Mouse (Mus musculus) spleen, adult 2 months (tissue): ENCODE results near the gene Gmds.

Experiments used
- CTCF ChIP-seq: fragments of 200-500 bp; IDR thresholded peaks from 2 replicates; pipeline ENCODE4 v1.5.1; 2011; ENCODE audit warnings: mild to moderate bottlenecking, inconsistent platforms; ENCODE audit not compliant: insufficient read depth, insufficient read length, insufficient replicate concordance; ENCODE audit errors: extremely low read depth
- POLR2A ChIP-seq: fragments of 200-500 bp; IDR thresholded peaks from 2 replicates; pipeline ENCODE4 v1.6.1; 2011; ENCODE audit warnings: low read depth, low read length, inconsistent platforms

DNA sequence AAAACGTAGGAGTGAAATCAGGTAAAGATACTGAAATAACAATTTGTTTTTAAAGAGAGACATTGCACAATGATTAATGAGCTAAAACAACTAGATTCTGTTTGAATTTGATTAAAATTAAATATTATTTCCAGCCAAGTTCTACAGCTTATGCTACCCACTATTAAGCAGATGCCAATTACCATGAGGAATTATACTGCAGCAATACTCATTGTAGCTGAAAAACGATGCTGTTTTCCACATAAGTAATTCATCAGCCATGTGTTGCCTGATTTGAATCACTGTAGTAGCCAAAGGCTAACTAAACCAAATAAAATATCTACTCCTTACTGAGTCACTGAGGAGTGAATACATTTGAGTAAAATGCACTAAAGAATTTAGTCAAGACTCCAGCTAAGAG lies 180.3 kb downstream of the Gmds start:
- TF ChIP-seq CTCF (no peak), POLR2A (no peak)
